Mouse (Mus musculus) brain, embryonic 14.5 days (tissue): ENCODE results near the gene Slc29a4.

Experiments used
- CTCF ChIP-seq: fragments of 200-500 bp; IDR thresholded peaks from 2 replicates; pipeline ENCODE4 v1.5.1; 2012; ENCODE audit warnings: inconsistent platforms, mild to moderate bottlenecking, moderate library complexity, borderline replicate concordance; ENCODE audit not compliant: insufficient read depth, insufficient read length; ENCODE audit errors: extremely low read depth
- POLR2A ChIP-seq: fragments of 200-500 bp; IDR thresholded peaks from 2 replicates; pipeline ENCODE4 v1.6.1; 2012; ENCODE audit warnings: mild to moderate bottlenecking, inconsistent platforms, borderline replicate concordance; ENCODE audit not compliant: poor library complexity, insufficient read depth, insufficient read length, severe bottlenecking; ENCODE audit errors: extremely low read depth

- TF ChIP-seq CTCF (no peak), POLR2A (no peak)
Observed at GRCm38 (mm10) chr5:142648162-142648561, 44.1 kb upstream of the Slc29a4 start.
